Mouse (Mus musculus) myocyte (in vitro differentiated cells): ENCODE measurements around the gene Unk. TPM values are rescaled to one million over a fixed set of nuclear protein-coding genes. Genes with fewer than 3 reads are reported as not detected.
A peak's percentile ranks its signal among the peaks of the same experiment; 100 is the strongest.

ENCODE experiments used
- H3K27me3 ChIP-seq: one replicate; pipeline ENCODE4 v1.6.1; 2011; ENCODE audit not compliant: control insufficient read depth, insufficient read depth, insufficient read length
- H3K36me3 ChIP-seq: one replicate; pipeline ENCODE4 v1.6.1; 2011; ENCODE audit not compliant: control insufficient read depth, insufficient read depth
- H3K4me2 ChIP-seq: one replicate; pipeline ENCODE4 v1.6.1; 2011; ENCODE audit warnings: low read depth, control low read depth
- H3K4me3 ChIP-seq: one replicate; pipeline ENCODE4 v1.5.1; 2011; ENCODE audit warnings: mild to moderate bottlenecking, control low read depth, moderate library complexity
- H3K79me2 ChIP-seq: one replicate; pipeline ENCODE4 v1.6.1; 2011; ENCODE audit not compliant: control insufficient read depth, insufficient read depth
- H3ac ChIP-seq: one replicate; pipeline ENCODE4 v1.6.1; 2011; ENCODE audit not compliant: control insufficient read depth, insufficient read length
- CEBPB ChIP-seq: IDR thresholded peaks from 2 replicates; pipeline ENCODE4 v1.6.1; 2011; ENCODE audit warnings: mild to moderate bottlenecking, moderate library complexity; ENCODE audit not compliant: poor library complexity, insufficient read depth, severe bottlenecking
- E2F4 ChIP-seq: IDR thresholded peaks from one replicate; pipeline ENCODE4 v1.6.1; 2011; ENCODE audit warnings: mild to moderate bottlenecking, control low read depth, moderate library complexity; ENCODE audit not compliant: insufficient read depth
- MAX ChIP-seq: IDR thresholded peaks from one replicate; pipeline ENCODE4 v1.6.1; 2011; ENCODE audit warnings: low read depth, mild to moderate bottlenecking, control low read depth
- MYOD1 ChIP-seq, 3 experiments: IDR thresholded peaks; one replicate each; pipeline ENCODE4 v1.6.1; 2011; ENCODE audit warnings: control low read depth in 2 of 3, low read depth in 2 of 3, mild to moderate bottlenecking in 2 of 3, moderate library complexity in 1 of 3; ENCODE audit not compliant: insufficient read length in 2 of 3, control insufficient read depth in 1 of 3
- MYOG ChIP-seq, 3 experiments: IDR thresholded peaks; one replicate each; pipeline ENCODE4 v1.6.1; 2011; ENCODE audit warnings: control low read depth in 2 of 3, low read depth in 2 of 3, mild to moderate bottlenecking in 2 of 3; ENCODE audit not compliant: insufficient read length in 2 of 3, control insufficient read depth in 1 of 3, insufficient read depth in 1 of 3
- POLR2A ChIP-seq: IDR thresholded peaks from one replicate; pipeline ENCODE4 v1.6.1; 2011; ENCODE audit warnings: low read depth, mild to moderate bottlenecking, control low read depth, moderate library complexity; ENCODE audit not compliant: insufficient read length
- POLR2AphosphoS2 ChIP-seq: IDR thresholded peaks from one replicate; pipeline ENCODE4 v1.6.1; 2011; ENCODE audit warnings: low read depth, control low read depth; ENCODE audit not compliant: insufficient read length
- REST ChIP-seq: IDR thresholded peaks from one replicate; pipeline ENCODE4 v1.6.1; 2011; ENCODE audit warnings: mild to moderate bottlenecking, control low read depth, moderate library complexity; ENCODE audit not compliant: insufficient read depth, insufficient read length
- SRF ChIP-seq: IDR thresholded peaks from one replicate; pipeline ENCODE4 v1.6.1; 2011; ENCODE audit warnings: low read depth; ENCODE audit not compliant: control insufficient read depth, insufficient read length
- TCF12 ChIP-seq: IDR thresholded peaks from one replicate; pipeline ENCODE4 v1.6.1; 2011; ENCODE audit warnings: mild to moderate bottlenecking, control low read depth; ENCODE audit not compliant: poor library complexity, insufficient read depth, severe bottlenecking
- TCF3 ChIP-seq: IDR thresholded peaks from one replicate; pipeline ENCODE4 v1.6.1; 2011; ENCODE audit warnings: low read depth, control low read depth; ENCODE audit not compliant: insufficient read length
- USF1 ChIP-seq: IDR thresholded peaks from one replicate; pipeline ENCODE4 v1.6.1; 2011; ENCODE audit warnings: low read depth, mild to moderate bottlenecking, control low read depth, moderate library complexity
- polyA plus RNA-seq: library from polyadenylated mRNA; unstranded; fragments of >200 nt; fragmentation: generic; extraction: Trizol; gene quantifications from one replicate; pipeline ENCODE4 v1.2.1, GENCODE M21; 2012; ENCODE audit warnings: missing spikeins

Unk gene
- polyA plus RNA-seq, 1 experiment, result 15.3 TPM

- no peak for TF ChIP-seq MYOD1 (IDR thresholded peaks at IDR 0.05; ENCODE audit: control insufficient read depth in 1 of 3, insufficient read length in 2 of 3, low read depth in 2 of 3)
- no peak for TF ChIP-seq E2F4
- TF ChIP-seq POLR2AphosphoS2, result no peak
- TF ChIP-seq TCF12, result no peak
- TF ChIP-seq REST, result no peak
- TF ChIP-seq CEBPB, result no peak
- Histone ChIP-seq H3K36me3 (peaks cover 11% of the 10 kb centered on the region), H3K4me3 (no peak overlapping the region), H3K79me2 (peaks cover 89% of the 10 kb centered on the region), H3K27me3 (no peaks in the 10 kb centered on the region), H3K4me2 (no peak overlapping the region), H3ac (no peak overlapping the region)
Measured at GRCm38 (mm10) chr11:116040593-116040992, 10.5 kb downstream of the Unk start.

GRCm38 (mm10) chr11:116041833-116042232 lies 11.7 kb downstream of the Unk start:
- TF ChIP-seq MAX, result no peak
- no peak for TF ChIP-seq TCF3
- no peak for TF ChIP-seq POLR2A
- TF ChIP-seq E2F4, result no peak
- no peak for TF ChIP-seq USF1
- no peak for TF ChIP-seq TCF12
- no peak for TF ChIP-seq POLR2AphosphoS2
- no peak for TF ChIP-seq MYOG (IDR thresholded peaks at IDR 0.05; ENCODE audit: control insufficient read depth in 1 of 3, insufficient read depth in 1 of 3, insufficient read length in 2 of 3, low read depth in 2 of 3)
- TF ChIP-seq MYOD1 (IDR thresholded peaks at IDR 0.05; ENCODE audit: control insufficient read depth in 1 of 3, insufficient read length in 2 of 3, low read depth in 2 of 3), result no peak
- TF ChIP-seq CEBPB, result no peak
- Histone ChIP-seq H3K27me3 (no peaks in the 10 kb centered on the region), H3K79me2 (peaks cover 84% of the 10 kb centered on the region), H3K36me3 (peaks cover 11% of the 10 kb centered on the region), H3K4me3 (no peak overlapping the region), H3ac (no peak overlapping the region), H3K4me2 (no peak overlapping the region)

- no peak for TF ChIP-seq SRF
- no peak for TF ChIP-seq TCF12
- TF ChIP-seq MAX, result no peak
- TF ChIP-seq E2F4, result no peak
- TF ChIP-seq USF1, result no peak
- TF ChIP-seq TCF3, result no peak
- TF ChIP-seq POLR2AphosphoS2, result no peak
- no peak for TF ChIP-seq CEBPB
- no peak for TF ChIP-seq REST
- peak in 2 of 3 experiments; percentile 51 to 67 for TF ChIP-seq MYOD1 (IDR thresholded peaks at IDR 0.05; ENCODE audit: control insufficient read depth in 1 of 3, insufficient read length in 2 of 3, low read depth in 2 of 3)
- TF ChIP-seq MYOG (IDR thresholded peaks at IDR 0.05; ENCODE audit: control insufficient read depth in 1 of 3, insufficient read depth in 1 of 3, insufficient read length in 2 of 3, low read depth in 2 of 3), result peak in 1 of 3 experiments; percentile 51
- H3K36me3 ChIP-seq, result peaks cover 14% of the 10 kb centered on the region
- H3ac ChIP-seq, result no peak overlapping the region
- H3K4me3 ChIP-seq, result no peak overlapping the region
- peak overlapping the region; percentile 1 for H3K4me2 ChIP-seq
- H3K79me2 ChIP-seq, result peaks cover 81% of the 10 kb centered on the region
- H3K27me3 ChIP-seq, result no peaks in the 10 kb centered on the region
Measured at GRCm38 (mm10) chr11:116042372-116043138, 12.4 kb downstream of the Unk start.

- TF ChIP-seq TCF12 (no peak), POLR2A (no peak), TCF3 (no peak), MYOG (IDR thresholded peaks at IDR 0.05; ENCODE audit: control insufficient read depth in 1 of 3, insufficient read depth in 1 of 3, insufficient read length in 2 of 3, low read depth in 2 of 3) (no peak), MAX (no peak), USF1 (no peak), REST (no peak), SRF (no peak), POLR2AphosphoS2 (no peak), MYOD1 (IDR thresholded peaks at IDR 0.05; ENCODE audit: control insufficient read depth in 1 of 3, insufficient read length in 2 of 3, low read depth in 2 of 3) (no peak), E2F4 (no peak), CEBPB (no peak)
- Histone ChIP-seq H3K4me3 (no peak overlapping the region), H3ac (no peak overlapping the region), H3K36me3 (peaks cover 10% of the 10 kb centered on the region), H3K79me2 (peaks cover 74% of the 10 kb centered on the region), H3K27me3 (no peaks in the 10 kb centered on the region), H3K4me2 (no peak overlapping the region)
Measured at GRCm38 (mm10) chr11:116043286-116043685, 13.2 kb downstream of the Unk start.
